Mouse (Mus musculus): ENCODE results near the gene Gna14.

GRCm38 (mm10) chr19:16468756-16469374 is 33.3 kb downstream of the Gna14 start:
- TF ChIP-seq GATA1 (IDR thresholded peaks at IDR 0.05; ENCODE audit: borderline replicate concordance, low read length) (no peak), FLI1 (IDR thresholded peaks at IDR 0.05; ENCODE audit: low read length) (no peak)
